Mouse (Mus musculus) myocyte (in vitro differentiated cells): Measurements from ENCODE around the gene Iqsec1. TPM values are rescaled to one million over a fixed set of nuclear protein-coding genes. Genes with fewer than 3 reads are reported as not detected.

Experiments
- H3K27me3 ChIP-seq: one replicate; pipeline ENCODE4 v1.6.1; 2011; ENCODE audit not compliant: control insufficient read depth, insufficient read depth, insufficient read length
- H3K36me3 ChIP-seq: one replicate; pipeline ENCODE4 v1.6.1; 2011; ENCODE audit not compliant: control insufficient read depth, insufficient read depth
- H3K4me2 ChIP-seq: one replicate; pipeline ENCODE4 v1.6.1; 2011; ENCODE audit warnings: low read depth, control low read depth
- H3K4me3 ChIP-seq: one replicate; pipeline ENCODE4 v1.5.1; 2011; ENCODE audit warnings: mild to moderate bottlenecking, control low read depth, moderate library complexity
- H3K79me2 ChIP-seq: one replicate; pipeline ENCODE4 v1.6.1; 2011; ENCODE audit not compliant: control insufficient read depth, insufficient read depth
- H3ac ChIP-seq: one replicate; pipeline ENCODE4 v1.6.1; 2011; ENCODE audit not compliant: control insufficient read depth, insufficient read length
- CEBPB ChIP-seq: IDR thresholded peaks from 2 replicates; pipeline ENCODE4 v1.6.1; 2011; ENCODE audit warnings: mild to moderate bottlenecking, moderate library complexity; ENCODE audit not compliant: poor library complexity, insufficient read depth, severe bottlenecking
- E2F4 ChIP-seq: IDR thresholded peaks from one replicate; pipeline ENCODE4 v1.6.1; 2011; ENCODE audit warnings: mild to moderate bottlenecking, control low read depth, moderate library complexity; ENCODE audit not compliant: insufficient read depth
- MAX ChIP-seq: IDR thresholded peaks from one replicate; pipeline ENCODE4 v1.6.1; 2011; ENCODE audit warnings: low read depth, mild to moderate bottlenecking, control low read depth
- MYOD1 ChIP-seq, 3 experiments: IDR thresholded peaks; one replicate each; pipeline ENCODE4 v1.6.1; 2011; ENCODE audit warnings: control low read depth in 2 of 3, low read depth in 2 of 3, mild to moderate bottlenecking in 2 of 3, moderate library complexity in 1 of 3; ENCODE audit not compliant: insufficient read length in 2 of 3, control insufficient read depth in 1 of 3
- MYOG ChIP-seq, 3 experiments: IDR thresholded peaks; one replicate each; pipeline ENCODE4 v1.6.1; 2011; ENCODE audit warnings: control low read depth in 2 of 3, low read depth in 2 of 3, mild to moderate bottlenecking in 2 of 3; ENCODE audit not compliant: insufficient read length in 2 of 3, control insufficient read depth in 1 of 3, insufficient read depth in 1 of 3
- POLR2A ChIP-seq: IDR thresholded peaks from one replicate; pipeline ENCODE4 v1.6.1; 2011; ENCODE audit warnings: low read depth, mild to moderate bottlenecking, control low read depth, moderate library complexity; ENCODE audit not compliant: insufficient read length
- POLR2AphosphoS2 ChIP-seq: IDR thresholded peaks from one replicate; pipeline ENCODE4 v1.6.1; 2011; ENCODE audit warnings: low read depth, control low read depth; ENCODE audit not compliant: insufficient read length
- REST ChIP-seq: IDR thresholded peaks from one replicate; pipeline ENCODE4 v1.6.1; 2011; ENCODE audit warnings: mild to moderate bottlenecking, control low read depth, moderate library complexity; ENCODE audit not compliant: insufficient read depth, insufficient read length
- SRF ChIP-seq: IDR thresholded peaks from one replicate; pipeline ENCODE4 v1.6.1; 2011; ENCODE audit warnings: low read depth; ENCODE audit not compliant: control insufficient read depth, insufficient read length
- TCF12 ChIP-seq: IDR thresholded peaks from one replicate; pipeline ENCODE4 v1.6.1; 2011; ENCODE audit warnings: mild to moderate bottlenecking, control low read depth; ENCODE audit not compliant: poor library complexity, insufficient read depth, severe bottlenecking
- TCF3 ChIP-seq: IDR thresholded peaks from one replicate; pipeline ENCODE4 v1.6.1; 2011; ENCODE audit warnings: low read depth, control low read depth; ENCODE audit not compliant: insufficient read length
- USF1 ChIP-seq: IDR thresholded peaks from one replicate; pipeline ENCODE4 v1.6.1; 2011; ENCODE audit warnings: low read depth, mild to moderate bottlenecking, control low read depth, moderate library complexity
- polyA plus RNA-seq: library from polyadenylated mRNA; unstranded; fragments of >200 nt; fragmentation: generic; extraction: Trizol; gene quantifications from one replicate; pipeline ENCODE4 v1.2.1, GENCODE M21; 2012; ENCODE audit warnings: missing spikeins

Iqsec1 gene
- polyA plus RNA-seq, 1 experiment, result 43.4 TPM

- TF ChIP-seq USF1, result no peak
- no peak for TF ChIP-seq MAX
- TF ChIP-seq SRF, result no peak
- TF ChIP-seq MYOG (IDR thresholded peaks at IDR 0.05; ENCODE audit: control insufficient read depth in 1 of 3, insufficient read depth in 1 of 3, insufficient read length in 2 of 3, low read depth in 2 of 3), result peak in 1 of 3 experiments; percentile 31
- no peak overlapping the region for H3ac ChIP-seq
These were observed 258.7 kb downstream of the Iqsec1 start for GRCm38 (mm10) chr6:90729829-90730228.

GRCm38 (mm10) chr6:90728491-90728931 is 260.0 kb downstream of the Iqsec1 start:
- TF ChIP-seq MYOD1 (IDR thresholded peaks at IDR 0.05; ENCODE audit: control insufficient read depth in 1 of 3, insufficient read length in 2 of 3, low read depth in 2 of 3) (peak; percentile 64 to 77 (median 69)), TCF3 (no peak), MYOG (IDR thresholded peaks at IDR 0.05; ENCODE audit: control insufficient read depth in 1 of 3, insufficient read depth in 1 of 3, insufficient read length in 2 of 3, low read depth in 2 of 3) (peak in 1 of 3 experiments; percentile 53), REST (no peak)
- Histone ChIP-seq H3K36me3 (peaks cover 3% of the 10 kb centered on the region), H3ac (no peak overlapping the region), H3K4me3 (no peak overlapping the region), H3K79me2 (peaks cover 60% of the 10 kb centered on the region), H3K27me3 (no peaks in the 10 kb centered on the region), H3K4me2 (no peak overlapping the region)

More at GRCm38 (mm10) chr6:90729829-90730228, 258.7 kb downstream of the Iqsec1 start:
- H3K79me2 ChIP-seq, result peaks cover 69% of the 10 kb centered on the region
- no peaks in the 10 kb centered on the region for H3K27me3 ChIP-seq
- H3K4me2 ChIP-seq, result no peak overlapping the region
- peaks cover 3% of the 10 kb centered on the region for H3K36me3 ChIP-seq
- H3K4me3 ChIP-seq, result no peak overlapping the region

GRCm38 (mm10) chr6:90727826-90728225 is 260.7 kb downstream of the Iqsec1 start:
- Histone ChIP-seq H3K36me3 (peaks cover 3% of the 10 kb centered on the region), H3K4me3 (no peak overlapping the region), H3K27me3 (no peaks in the 10 kb centered on the region), H3ac (no peak overlapping the region), H3K79me2 (peaks cover 54% of the 10 kb centered on the region), H3K4me2 (no peak overlapping the region)
- TF ChIP-seq CEBPB (no peak), E2F4 (no peak), REST (no peak), SRF (no peak), MYOG (IDR thresholded peaks at IDR 0.05; ENCODE audit: control insufficient read depth in 1 of 3, insufficient read depth in 1 of 3, insufficient read length in 2 of 3, low read depth in 2 of 3) (no peak)

- no peak overlapping the region for H3K4me2 ChIP-seq
- H3K79me2 ChIP-seq, result peaks cover 61% of the 10 kb centered on the region
- H3K27me3 ChIP-seq, result no peaks in the 10 kb centered on the region
- no peak overlapping the region for H3ac ChIP-seq
- H3K36me3 ChIP-seq, result peaks cover 3% of the 10 kb centered on the region
- no peak for TF ChIP-seq MAX
- no peak for TF ChIP-seq MYOD1 (IDR thresholded peaks at IDR 0.05; ENCODE audit: control insufficient read depth in 1 of 3, insufficient read length in 2 of 3, low read depth in 2 of 3)
- no peak for TF ChIP-seq USF1
- no peak for TF ChIP-seq MYOG (IDR thresholded peaks at IDR 0.05; ENCODE audit: control insufficient read depth in 1 of 3, insufficient read depth in 1 of 3, insufficient read length in 2 of 3, low read depth in 2 of 3)
- TF ChIP-seq TCF12, result no peak
- no peak for TF ChIP-seq POLR2A
- TF ChIP-seq SRF, result no peak
- no peak for TF ChIP-seq POLR2AphosphoS2
- no peak for TF ChIP-seq TCF3
- no peak for TF ChIP-seq REST
- no peak for TF ChIP-seq E2F4
- TF ChIP-seq CEBPB, result no peak
- no peak overlapping the region for H3K4me3 ChIP-seq
These were observed 261.8 kb downstream of the Iqsec1 start for GRCm38 (mm10) chr6:90726711-90727122.

GRCm38 (mm10) chr6:90725526-90725925 is 263.0 kb downstream of the Iqsec1 start:
- peaks cover 64% of the 10 kb centered on the region for H3K79me2 ChIP-seq
- no peaks in the 10 kb centered on the region for H3K27me3 ChIP-seq
- H3K36me3 ChIP-seq, result peaks cover under 1% of the 10 kb centered on the region
- no peak for TF ChIP-seq TCF3
- no peak for TF ChIP-seq USF1
- TF ChIP-seq POLR2AphosphoS2, result no peak
- no peak for TF ChIP-seq CEBPB
- TF ChIP-seq SRF, result no peak
- H3K4me3 ChIP-seq, result no peak overlapping the region
- no peak overlapping the region for H3K4me2 ChIP-seq
- H3ac ChIP-seq, result no peak overlapping the region

GRCm38 (mm10) chr6:90722993-90723392 is 265.5 kb downstream of the Iqsec1 start:
- Histone ChIP-seq H3K4me3 (no peak overlapping the region), H3K79me2 (peaks cover 48% of the 10 kb centered on the region), H3ac (no peak overlapping the region), H3K4me2 (no peak overlapping the region), H3K36me3 (no peaks in the 10 kb centered on the region), H3K27me3 (no peaks in the 10 kb centered on the region)
- TF ChIP-seq MAX (no peak), POLR2A (no peak), MYOD1 (IDR thresholded peaks at IDR 0.05; ENCODE audit: control insufficient read depth in 1 of 3, insufficient read length in 2 of 3, low read depth in 2 of 3) (no peak), E2F4 (no peak), USF1 (no peak), REST (no peak), TCF3 (no peak), SRF (no peak), MYOG (IDR thresholded peaks at IDR 0.05; ENCODE audit: control insufficient read depth in 1 of 3, insufficient read depth in 1 of 3, insufficient read length in 2 of 3, low read depth in 2 of 3) (no peak), CEBPB (no peak)
